Mouse (Mus musculus) left cerebral cortex, adult 8-10 months (tissue): ENCODE data around the gene Scgb3a1. TPM values are rescaled to one million over a fixed set of nuclear protein-coding genes. Genes with fewer than 3 reads are reported as not detected.

ENCODE experiments used
- DNase-seq, 2 experiments: peaks; one replicate each; pipeline ENCODE4 v3.0.0; 2022; ENCODE audit warnings: low spot score in 2 of 2
- total RNA-seq, 4 experiments: library from RNA; stranded (reverse); gene quantifications; 2 replicates each; pipeline ENCODE4 v1.2.4; 2022

The Scgb3a1 gene
- total RNA-seq, 4 experiments from 2014 or later, result not detected

DNA sequence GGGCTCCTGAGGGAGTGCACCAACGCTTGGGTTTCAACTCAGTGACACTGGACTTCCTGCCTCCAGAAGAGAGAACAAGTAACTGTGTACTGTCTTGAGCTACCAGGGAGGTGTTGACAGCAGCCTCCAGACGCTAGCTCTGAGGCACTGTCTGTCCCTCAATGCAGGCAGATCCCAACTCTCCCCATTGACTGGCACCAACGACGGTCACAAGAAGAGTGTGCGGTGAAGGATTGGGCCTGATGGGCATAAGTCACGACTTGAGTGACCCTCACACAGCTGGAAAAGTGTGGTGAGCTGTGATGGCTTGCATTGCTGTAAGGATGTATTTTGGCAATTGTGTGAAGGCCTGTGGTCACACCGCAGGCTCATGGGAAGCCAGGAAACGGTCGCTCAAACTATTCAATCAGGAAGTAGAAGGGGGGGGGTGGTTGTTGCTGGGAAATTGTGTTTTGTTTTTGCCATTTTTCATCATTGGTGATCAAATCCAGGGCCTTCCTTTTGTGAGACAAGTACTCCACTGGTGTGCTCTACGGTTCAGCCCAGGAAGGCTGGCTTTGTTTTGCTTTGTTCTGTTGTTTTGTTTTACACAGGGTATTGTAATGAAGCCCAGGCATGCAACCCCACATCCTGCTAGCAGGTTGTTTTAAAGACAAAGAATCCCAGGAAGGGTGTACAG is 4.5 kb upstream of the Scgb3a1 start:
- no peak for DNase-seq

DNA sequence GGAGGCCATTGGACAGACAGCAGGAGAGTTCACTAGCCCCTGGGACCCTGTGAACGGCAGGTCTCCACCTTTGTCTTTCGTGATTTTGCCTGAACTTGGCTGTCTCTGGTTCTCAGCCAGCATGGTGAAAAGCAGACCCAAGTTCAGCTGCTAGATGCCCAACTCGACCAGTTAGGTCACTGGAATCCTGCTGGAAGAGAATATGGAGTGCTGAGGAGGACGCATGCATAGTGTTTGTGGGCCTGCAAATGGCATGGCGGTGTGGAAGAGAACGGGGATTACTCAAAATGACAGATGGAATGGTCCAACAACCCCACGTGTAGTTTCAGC is 4.0 kb upstream of the Scgb3a1 start:
- DNase-seq, result no peak

DNA sequence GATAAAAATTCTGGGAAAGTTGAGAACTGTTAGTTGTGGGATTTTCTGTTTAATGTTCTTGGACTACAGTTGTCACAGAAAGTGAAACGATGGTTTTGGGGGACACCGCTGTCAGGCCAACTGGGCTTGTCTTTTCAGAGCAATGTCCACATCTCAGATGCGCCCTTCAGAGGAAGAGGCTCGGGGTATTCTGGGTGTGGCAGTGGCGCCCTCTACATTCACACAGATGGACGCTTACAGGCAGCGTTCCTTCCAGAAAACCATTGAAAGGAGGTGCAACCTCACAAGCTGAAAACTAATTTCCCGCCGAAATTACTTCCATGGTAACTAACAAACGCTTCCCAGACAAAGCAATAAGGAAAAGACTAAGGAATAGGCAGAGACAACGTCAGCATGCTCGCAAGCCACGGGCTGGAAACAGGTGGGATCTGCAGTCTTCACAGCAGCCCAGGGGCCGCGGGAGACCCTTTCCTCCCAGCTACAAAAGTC is 1.1 kb upstream of the Scgb3a1 start:
- no peak for DNase-seq

DNA sequence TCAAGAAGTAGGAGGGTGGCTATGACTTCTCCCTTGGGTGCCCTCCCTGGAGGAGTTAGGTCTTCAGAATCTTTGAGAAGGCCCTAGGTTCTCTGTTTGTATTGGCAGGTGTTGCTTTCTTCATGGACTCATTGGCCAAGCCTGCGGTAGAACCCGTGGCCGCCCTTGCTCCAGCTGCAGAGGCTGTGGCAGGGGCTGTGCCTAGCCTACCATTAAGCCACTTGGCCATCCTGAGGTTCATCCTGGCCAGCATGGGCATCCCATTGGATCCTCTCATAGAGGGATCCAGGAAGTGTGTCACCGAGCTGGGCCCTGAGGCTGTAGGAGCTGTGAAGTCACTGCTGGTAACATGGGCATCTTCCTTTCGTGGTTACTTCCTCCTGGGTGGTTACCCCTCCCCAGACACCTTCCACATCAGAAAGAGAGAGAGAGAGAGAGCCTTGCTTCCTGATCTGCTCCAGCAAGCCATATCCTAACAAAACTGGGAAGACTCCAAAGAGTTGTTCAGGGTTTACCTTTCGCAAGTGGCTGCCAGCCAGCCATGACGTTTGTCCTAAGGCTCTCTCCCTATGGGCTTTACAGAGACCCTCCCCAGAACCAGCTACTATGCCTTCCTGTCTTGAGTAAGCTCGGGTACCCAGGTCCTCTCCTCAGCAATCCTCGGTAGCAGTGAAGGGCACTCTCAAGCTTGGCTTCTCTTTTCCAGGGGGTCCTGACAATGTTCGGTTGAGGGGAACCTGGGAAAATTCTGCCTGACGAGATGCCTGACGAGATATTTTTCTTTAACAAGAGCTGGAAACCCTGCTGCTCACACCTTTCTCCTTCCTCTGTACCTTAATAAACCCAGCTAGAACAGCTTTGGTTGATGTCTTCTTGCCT is 1.1 kb downstream of the Scgb3a1 start:
- no peak for DNase-seq

DNA sequence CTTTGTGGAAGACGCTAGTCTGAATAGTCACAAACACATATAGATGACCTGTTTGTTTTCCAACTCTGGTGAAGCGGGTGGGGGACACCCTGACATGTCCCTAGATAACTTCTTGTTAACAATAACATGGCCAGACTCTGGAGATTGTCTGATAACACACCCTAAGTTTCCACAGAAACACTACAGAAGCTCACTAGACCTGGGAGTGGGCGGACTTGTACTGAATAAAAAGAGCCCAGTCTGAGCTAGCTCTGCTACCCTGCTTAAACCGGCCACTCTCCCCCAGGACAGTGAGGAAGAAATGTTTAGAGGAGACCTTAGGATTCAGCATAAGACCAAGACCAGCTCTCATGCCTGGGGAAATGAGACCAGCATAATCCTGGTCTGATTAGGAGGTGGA is 2.1 kb downstream of the Scgb3a1 start:
- DNase-seq, result no peak

DNA sequence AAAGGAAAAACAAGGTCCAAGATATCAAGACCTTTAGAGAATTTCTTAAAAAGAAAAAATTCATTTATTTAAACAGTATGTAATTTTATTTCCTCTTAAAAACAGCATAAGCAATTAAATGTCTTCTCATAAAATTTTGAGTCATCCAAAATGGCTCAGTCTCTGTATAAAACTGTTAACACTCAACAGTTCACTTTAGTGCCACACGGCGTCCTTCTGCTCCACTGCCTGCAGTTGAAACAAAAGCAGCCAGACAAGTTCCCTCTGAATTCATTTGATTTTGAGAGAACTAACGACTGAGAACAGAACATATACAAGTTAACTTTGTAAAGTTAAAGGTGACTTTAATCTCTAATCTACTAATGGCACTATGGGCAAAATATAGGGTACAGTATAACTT is 10.0 kb downstream of the Scgb3a1 start:
- DNase-seq, result no peak

DNA sequence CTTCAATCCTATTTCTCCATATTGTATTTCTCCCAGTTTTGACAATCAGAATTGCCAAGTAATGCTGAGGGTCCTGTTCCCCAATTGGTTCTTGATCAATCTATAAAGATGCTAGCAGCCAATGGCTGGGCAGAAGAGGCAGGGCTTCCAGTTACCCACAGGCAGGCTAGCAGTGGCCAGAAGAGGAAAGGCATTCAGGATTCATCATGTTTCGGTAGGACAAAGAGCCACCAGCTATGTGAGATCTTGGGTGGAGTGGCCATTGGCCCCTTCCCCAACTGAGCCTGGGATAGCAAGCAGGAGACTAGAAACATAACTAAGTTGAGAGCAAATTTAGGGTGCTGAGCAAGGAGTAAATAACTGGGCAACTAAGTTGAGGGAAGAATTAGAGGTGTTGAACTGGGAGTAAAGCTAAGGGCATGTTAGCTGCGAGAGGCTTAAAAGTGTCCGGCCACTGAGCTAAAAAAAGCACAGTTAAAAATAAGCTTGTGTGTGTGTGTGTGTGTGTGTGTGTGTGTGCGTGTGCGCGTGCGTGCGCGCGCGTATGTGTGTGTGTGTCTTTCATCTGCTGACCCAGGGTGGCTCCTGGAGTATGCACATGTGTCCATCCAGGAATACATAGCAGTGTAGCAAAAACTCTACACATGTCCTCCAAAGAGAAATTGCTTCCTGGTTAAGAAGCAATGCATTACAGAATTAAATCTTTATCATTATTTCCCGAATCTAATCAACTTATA is 21.0 kb downstream of the Scgb3a1 start:
- no peak for DNase-seq

DNA sequence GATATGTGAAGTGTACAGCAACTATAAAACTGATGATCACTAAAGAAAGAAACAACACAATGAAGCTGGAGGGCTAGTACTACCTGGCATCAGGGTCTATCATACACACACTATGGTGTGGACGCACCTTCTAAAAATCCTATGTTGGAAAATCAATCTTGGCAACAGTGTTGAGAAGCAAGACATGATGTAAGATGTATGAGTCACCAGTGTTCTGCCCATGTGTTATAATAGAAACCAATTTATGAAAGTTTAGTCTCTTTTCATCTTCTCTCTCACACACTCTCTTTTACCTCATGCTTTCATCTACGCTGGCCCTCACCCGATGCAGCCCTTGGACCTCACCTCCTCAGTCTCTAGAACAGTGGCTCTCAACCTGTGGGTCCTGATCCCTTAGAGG is 31.6 kb downstream of the Scgb3a1 start:
- no peak for DNase-seq

DNA sequence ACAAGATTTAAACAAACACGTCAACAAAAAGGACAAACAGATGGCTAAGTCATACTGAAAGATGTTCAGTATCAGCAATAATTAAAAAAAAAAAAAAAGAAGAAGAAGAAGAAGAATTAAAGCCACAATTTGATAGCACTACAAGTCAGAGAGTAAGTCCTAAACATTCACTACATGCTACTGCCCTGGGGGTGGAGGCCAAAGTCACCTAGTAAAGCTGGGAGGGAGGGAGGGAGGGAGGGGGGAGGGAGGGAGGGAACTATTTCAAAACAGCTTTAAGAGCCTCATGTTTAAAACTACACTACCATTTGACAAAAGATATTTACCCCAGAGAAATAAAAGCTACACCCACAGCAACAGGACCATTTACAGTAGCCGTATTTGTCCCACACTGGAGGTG is 32.3 kb downstream of the Scgb3a1 start:
- DNase-seq, result no peak

DNA sequence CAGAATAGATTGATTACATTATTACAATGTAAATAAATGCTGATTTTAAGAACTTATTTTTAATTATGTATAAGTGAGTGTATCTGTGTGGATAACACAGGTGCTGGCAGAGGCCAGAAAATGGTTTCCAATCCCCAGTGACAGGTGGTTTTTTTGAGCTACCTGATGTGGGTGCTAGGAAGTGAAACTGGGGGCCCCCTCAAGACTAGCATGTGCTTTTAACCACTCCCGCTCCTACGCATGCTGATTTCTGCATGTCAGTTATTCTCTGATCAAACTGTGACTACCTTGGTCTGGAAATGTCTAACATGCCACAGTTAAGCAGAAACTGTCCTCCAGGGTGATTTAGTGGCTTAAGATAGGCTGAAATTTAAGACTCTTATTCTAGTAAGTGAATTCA is 33.1 kb downstream of the Scgb3a1 start:
- DNase-seq, result no peak

DNA sequence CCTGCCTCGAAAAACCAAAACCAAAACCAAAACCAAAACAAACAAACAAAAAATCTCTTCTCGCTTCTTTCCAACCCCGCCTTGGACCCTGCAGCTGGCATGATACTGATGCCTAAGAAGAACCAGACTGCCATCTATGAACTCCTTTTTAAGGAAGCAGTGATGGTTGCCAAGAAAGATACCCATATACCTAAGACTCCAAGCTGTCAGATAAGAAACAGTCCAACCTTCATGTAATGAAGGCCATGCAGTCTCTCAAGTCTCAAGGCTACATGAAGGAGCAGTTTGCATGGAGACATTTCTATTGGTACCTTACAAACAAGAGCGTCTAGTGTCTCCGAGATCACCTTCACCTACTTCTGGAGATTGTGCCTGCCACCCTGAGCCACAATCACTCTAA is 34.4 kb downstream of the Scgb3a1 start:
- no peak for DNase-seq

DNA sequence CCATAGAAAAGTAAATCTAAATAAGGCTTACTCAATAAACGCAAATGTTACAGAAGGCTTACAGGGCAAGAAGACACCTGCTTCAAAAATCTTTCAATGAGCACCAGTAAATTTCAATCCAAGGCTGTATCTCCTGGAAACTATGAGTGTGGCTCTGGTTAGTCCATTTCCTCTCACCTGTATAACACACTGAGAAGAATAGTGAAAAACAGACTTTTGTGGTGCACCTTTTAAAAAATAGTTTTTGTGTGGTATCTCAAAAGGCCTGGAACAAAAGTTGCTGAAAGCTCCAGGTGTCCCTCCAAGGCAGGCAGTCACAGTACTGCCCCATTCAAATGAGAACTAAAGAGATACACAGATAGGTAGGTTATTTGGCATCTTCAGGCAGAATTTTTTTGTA is 35.7 kb downstream of the Scgb3a1 start:
- DNase-seq, result no peak

DNA sequence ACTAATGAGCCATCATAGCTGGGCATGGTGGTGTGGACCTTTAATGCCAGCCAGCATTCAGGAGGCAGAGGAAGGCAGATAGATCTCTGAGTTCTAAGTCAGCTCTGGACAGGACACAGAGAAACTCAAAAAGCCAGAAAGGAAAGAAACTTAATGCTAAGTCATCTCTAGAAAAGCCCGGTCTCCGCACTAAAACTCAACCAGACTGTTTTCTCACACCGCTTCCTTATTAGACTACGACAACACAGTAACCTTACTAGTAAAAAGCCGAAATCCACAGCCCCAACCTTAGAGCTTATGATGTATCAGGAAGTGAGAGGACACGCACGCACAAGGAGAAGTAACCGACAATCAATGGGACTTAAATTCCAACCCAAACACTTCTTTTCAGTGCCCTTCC is 38.6 kb downstream of the Scgb3a1 start:
- DNase-seq, result no peak

DNA sequence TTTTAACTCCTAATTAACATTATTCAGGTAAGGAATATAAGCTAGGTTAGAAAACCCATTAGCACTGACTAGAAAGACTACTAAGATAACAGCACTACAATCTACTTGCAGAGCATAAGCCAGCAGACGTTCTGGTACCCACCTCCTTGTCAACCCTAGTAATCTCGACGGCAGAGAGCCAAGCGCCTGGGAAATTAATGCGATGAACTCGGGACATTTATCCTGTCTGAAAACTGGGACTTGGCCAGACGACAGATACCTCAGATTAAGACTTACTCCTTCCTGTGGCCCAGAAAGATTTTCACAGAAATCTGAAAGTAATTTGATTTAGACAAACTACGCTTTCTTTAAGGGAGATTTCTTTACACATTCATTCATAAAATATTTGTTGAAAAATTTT is 41.4 kb downstream of the Scgb3a1 start:
- DNase-seq, result no peak

DNA sequence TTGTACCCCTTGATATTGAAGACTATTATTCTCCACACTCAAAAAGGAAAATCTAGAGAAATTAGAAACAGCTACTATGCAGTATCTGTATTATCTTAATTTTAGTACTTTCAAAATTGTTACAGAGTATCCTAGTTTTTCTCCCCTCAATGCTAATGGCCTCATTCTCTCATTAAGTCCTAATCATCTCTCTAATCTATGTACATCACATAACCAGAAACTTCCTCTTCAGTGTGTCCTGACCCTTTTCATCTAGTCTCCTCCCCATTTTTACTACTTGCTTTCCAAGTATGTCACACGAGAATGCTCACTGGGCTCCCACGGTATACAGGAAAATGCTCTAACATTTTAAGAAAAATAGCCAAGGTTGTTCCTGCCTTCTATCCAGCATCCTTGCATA is 44.4 kb downstream of the Scgb3a1 start:
- DNase-seq, result no peak

DNA sequence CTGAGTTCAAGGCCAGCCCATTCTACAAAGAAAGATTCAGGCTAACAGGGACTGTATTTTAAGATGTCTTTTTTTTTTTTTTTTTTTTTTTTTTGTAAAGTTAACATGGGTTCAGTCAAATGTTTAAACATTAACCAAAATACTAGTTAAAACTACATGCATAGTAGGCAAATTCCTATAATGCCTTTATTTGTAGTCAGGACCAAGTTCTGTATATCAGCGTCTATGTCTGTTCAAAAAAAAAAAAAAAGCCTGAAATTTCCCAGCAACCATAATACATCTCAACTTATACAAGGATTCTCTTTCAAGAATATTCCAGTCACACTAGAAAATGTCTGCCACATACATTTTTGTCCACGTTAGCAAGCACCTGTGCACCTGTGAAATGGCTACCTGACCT is 47.3 kb downstream of the Scgb3a1 start:
- DNase-seq, result no peak

DNA sequence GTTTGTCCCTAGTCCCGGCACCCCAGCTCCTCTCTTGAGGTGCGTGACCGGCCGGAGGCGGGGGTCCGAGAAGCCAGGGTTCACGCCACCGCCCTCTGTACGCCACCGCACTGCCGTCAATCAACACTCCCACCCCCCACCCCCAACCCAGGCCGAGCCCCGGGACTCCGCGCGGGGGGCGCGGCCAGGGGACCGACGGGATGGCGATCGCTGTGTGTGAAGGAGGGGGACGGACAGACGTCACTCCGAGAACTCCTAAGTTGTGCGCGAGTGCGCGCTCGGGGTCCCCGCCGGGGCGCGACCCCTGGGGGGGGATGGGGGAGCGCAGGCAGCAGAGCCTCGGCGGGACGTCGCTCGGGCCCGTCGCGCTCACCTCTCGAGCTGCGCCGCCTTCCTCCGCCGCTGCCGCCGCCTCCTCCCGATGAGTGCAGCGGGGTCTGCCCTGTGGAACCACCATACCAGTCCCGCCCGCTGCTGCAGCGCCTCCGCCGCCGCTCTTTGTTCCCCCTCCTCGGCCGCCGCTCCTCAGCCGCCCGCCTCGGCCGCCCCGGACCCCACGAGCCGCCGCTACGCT is 48.7 kb downstream of the Scgb3a1 start:
- peak in 1 of 2 experiments; percentile 14 for DNase-seq

DNA sequence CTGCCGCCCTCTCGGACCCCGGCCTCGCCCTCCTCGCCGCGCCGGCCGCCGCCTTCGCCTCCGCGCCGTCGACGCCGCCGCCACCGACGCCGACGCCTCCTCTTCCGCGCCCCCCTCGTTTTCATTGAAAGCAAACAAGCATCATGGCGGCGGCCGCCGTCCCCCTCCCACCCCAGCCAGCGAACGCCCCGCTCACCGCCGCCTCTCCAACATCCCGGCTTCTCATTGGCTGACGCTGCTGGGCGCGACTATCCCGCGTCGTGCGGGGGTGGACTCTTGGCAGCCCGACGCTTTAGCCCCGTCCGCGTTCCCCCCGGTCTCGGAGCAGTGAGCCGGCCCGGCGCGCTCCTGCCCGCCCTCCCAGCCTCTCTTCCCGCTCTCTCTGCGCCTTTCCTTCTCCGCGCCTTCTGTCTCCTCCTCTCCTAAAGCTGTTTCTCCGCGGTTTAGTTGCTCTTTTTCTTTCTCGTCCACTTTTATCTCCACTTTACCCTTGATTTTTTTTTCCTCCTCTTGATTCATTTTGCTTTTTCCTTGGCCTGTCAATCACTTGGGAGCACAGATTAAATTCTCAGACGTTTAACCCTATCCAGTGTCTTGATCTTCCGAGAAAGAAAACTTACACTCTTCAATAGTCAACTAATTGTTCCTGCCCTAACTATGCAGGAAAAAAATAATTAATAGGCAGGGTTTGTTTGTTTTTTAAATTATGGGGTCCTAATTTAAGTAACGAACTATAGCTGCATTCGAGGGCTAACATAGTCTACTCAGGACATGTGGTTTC is 49.3 kb downstream of the Scgb3a1 start, which contains the start of gene Cnot6:
TSS of gene Cnot6 (minus strand) at position 169 of the 781 bp plus-strand sequence.
- DNase-seq, result peak; percentile 87 to 96

DNA sequence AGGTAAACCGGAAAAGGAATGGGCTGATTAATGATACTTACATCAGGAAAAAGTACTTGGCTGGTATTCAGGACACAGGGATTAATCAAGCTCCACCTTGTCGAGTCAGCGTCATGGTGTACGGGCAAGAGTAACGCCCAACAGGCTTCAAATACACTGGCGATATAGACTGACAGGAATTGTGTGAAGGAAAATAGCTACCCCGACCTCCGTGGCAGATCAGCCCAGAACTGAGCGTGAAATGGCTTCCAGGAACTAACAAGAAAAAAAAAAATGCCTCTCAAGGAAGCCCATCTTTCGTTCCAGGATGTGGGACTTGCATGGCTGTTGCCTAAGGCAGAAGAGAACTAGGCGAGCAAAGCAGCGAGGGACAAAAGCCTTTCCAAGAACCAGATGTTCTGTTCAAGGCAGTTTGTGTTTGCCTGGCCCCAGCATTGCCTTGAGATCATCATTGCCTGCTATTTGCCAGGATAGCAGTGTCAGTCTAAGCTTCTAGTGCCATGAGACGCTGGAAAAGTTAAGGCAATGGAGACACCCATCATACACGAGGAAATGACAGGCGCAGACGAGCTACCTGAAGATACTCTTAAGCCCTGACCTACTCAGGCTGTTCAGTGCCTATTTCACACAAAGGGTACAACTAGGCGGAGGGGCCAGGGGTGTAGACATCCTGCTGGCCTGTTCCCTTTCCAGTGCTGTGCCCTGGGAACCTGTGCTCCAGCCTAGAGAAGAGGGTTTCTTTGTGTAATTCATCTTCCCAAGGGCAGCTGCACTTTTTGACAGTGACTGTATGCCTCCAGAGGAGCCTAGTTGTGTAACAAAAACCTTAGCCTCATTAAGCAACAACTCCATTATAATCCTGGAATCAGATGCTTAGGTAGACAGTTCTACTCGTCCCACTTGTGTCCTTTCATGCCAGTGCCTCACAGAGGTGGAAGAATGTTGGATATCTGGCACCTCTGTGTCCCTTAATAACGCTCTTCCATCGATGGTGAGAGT is 50.2 kb downstream of the Scgb3a1 start:
- no peak for DNase-seq
